Mouse (Mus musculus) spleen, adult 2 months (tissue): Measurements from ENCODE around the gene B4galnt2.

Experiments
- CTCF ChIP-seq: fragments of 200-500 bp; IDR thresholded peaks from 2 replicates; pipeline ENCODE4 v1.5.1; 2011; ENCODE audit warnings: mild to moderate bottlenecking, inconsistent platforms; ENCODE audit not compliant: insufficient read depth, insufficient read length, insufficient replicate concordance; ENCODE audit errors: extremely low read depth
- POLR2A ChIP-seq: fragments of 200-500 bp; IDR thresholded peaks from 2 replicates; pipeline ENCODE4 v1.6.1; 2011; ENCODE audit warnings: low read depth, low read length, inconsistent platforms

- TF ChIP-seq CTCF (no peak), POLR2A (no peak)
Measured at GRCm38 (mm10) chr11:95821511-95821910, 93.2 kb downstream of the B4galnt2 start.
